Mouse (Mus musculus) inflammation-experienced regulatory T-cells, adult 6 months (primary cell): ENCODE measurements around the gene Tubgcp5. TPM values are rescaled to one million over a fixed set of nuclear protein-coding genes. Genes with fewer than 3 reads are reported as not detected.

Source experiments
- ATAC-seq: one replicate; pipeline ENCODE4 v1.8.0; 2017
- polyA plus RNA-seq, 3 experiments: library from polyadenylated mRNA; unstranded; fragments of 100-300 nt; shearing (Covaris generic); gene quantifications; one replicate each; pipeline ENCODE4 v1.2.1; 2017

Tubgcp5 gene
- polyA plus RNA-seq, 3 experiments from 2014 or later = 31.8 to 38.7 (median 33.4) TPM

DNA sequence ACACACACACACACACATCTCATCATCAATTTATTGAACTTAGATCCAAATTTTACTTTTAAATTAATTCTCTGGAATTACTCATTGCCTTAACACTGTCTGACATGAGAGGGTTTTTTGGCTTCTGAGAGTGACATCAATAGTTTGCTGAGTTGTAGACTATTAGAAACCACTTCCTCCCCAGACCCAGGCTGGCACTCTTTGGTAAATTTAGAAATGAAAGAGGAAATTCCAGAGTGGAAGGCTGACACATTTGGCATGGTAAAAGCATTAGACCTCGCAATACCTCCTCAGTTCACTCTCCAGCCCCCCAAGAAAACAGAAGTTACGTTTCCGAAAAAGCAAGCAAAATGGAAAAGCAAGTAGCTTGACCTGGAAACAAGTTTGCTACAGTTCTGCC lies 58.8 kb downstream of the Tubgcp5 start:
- ATAC-seq = peak; percentile 85

DNA sequence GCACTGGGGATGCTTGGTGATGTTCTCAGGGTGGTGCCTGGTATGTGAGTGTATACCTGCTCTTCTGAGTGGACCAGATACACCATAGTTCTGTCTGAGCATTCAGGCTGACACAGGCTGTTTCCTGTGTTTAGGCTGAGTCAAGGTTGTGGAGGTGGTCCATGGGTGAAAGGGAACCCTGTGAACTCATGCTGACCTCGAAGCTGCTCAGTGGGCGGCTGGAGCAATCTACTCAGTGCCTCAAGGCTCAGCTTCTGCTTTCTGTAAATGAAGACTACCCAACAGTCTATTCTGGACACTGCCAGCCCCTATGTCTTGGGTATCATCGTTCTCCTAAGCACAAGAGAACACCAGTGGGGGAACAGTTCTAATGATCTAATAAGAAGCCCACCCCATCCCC lies 61.6 kb downstream of the Tubgcp5 start:
- ATAC-seq = peak; percentile 30

DNA sequence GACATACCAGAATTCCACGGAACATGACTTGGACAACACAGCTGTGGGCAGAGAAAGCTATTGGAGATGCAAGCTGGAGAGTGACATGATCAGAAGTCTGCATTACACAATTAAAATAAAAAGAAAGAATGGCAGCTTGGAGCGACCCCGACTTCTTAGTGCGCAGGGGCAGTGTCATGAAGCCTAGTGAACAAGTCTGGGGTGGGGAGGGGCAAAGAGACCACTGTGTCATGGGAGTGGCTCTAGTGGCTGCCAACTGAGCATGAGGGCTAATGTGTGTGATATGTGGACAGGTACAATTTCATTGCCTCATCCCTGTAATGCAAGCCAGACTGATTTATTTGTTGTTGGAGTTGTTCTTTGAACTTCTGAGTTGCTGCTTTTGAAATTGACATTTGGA lies 62.8 kb downstream of the Tubgcp5 start:
- ATAC-seq = no peak

DNA sequence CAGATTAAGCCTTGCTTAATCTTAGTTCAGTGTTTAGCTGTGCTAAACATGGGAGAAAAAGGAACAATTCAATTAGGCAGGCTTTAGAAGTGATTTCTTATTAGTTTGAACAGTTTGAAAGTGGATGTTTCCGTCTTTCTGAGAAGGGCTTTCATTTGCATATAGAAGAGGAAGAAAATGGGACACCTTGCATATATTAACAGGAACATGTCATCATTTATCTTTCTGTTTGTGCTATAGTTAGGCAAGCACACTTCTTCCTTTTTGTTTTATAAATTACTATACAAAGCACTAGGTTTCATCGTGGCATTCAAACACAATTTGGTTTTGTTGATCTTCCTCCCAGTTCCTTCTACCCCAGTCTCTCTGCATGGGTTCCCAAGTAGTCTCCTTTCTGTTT lies 63.8 kb downstream of the Tubgcp5 start:
- no peak for ATAC-seq

DNA sequence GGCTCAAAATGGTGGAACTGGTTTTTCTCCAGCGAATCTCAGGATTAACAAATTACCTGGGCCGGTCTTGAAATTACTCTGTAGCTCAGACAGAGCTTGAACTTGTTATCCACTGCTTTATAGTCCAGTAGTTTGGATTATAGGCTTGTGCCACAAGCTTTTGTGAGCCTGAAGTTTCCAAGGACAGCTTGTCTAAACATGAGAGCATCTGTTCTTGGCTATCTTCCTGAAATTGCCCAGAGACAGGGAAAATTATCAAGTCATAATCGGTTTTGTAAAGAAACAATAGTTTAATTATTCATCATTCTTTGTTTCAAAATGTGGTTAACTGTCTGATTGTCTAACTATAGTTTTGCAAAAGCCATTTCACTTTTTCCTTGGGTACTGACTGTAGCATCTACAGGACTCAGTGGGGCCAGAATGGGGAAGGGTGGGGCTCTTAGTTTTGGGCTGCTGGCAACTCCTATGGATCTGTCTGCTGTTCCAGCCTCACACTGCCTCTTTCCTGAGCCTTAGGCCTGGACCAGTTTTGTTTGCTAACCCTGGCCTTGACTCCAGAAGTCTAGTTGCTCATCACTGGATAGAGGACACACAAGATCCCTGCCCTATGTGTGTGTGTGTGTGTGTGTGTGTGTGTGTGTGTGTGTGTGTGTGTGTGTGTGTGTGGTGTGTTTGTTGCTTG lies 65.0 kb downstream of the Tubgcp5 start:
- no peak for ATAC-seq

DNA sequence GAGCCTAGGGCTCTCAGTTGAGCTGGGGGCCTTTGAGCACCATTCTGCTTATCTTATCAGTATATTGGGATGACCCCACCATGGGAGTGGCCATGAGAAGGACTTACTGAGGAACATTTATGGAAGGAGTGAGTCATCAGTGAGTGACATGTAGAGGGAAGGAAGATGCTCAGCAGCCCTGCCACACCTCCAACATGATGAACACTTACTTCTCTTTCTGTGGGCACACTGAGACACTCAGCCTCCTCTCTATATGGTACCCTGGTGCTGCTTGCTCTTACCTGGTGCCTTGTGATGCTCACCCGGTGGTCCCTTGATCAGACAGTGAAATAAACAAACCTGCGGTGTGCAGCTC lies 65.5 kb downstream of the Tubgcp5 start:
- peak; percentile 34 for ATAC-seq

DNA sequence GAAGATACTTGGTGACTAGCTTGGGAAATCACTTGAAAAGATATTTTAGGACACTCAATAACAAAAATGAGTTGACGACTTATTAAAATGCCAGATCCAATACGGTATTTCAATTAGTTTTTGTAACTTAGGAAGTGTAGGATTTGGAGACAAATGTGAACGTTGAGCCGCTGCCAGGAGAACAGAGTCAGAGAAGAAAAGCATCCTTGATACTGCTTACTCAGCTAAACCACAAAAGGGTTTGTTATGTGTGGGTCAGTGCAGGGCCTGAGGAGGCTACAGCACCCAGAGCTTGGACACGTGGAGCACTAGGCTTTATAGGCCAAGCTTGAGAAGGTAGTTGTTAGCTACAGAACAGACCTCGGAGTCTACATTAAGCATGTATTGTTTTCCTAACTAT lies 66.0 kb downstream of the Tubgcp5 start:
- ATAC-seq = no peak

DNA sequence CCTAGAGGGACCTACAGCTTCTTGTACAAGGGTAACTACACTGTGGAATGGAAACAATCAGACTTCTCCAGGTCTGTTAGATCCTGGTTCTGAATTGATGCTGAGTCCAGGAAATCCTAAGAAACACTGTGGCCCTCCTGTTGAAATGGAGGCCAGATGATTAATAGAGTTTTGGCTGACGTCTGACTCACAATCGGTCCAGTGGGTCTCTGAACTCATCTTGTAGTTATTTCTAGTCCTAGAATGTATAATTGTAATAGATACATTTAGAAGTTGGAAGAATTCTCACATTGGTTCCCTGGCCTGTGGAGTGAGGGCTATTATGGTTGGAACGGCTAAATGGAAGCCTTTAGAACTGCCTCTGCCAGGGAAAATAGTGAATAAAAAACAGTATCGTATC lies 67.2 kb downstream of the Tubgcp5 start:
- no peak for ATAC-seq

DNA sequence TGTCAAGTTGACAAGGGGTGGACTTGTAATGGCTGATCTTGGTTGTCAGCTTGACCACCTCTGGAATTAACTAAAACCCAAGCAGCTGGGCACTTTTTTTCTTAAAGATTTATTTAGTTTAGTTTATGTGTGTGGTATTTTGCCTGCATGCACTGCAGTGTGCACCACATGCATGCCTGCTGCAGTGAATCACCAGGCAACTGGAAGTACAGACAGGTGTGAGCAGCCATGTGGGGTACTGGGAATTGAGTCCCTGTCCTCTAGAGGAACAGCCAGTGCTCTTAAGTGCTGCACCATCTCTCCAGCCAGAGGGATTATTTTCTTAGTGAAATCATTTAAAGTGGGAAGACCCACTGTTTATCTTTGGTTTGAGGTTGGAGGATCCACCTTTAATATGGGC lies 71.1 kb downstream of the Tubgcp5 start:
- no peak for ATAC-seq

DNA sequence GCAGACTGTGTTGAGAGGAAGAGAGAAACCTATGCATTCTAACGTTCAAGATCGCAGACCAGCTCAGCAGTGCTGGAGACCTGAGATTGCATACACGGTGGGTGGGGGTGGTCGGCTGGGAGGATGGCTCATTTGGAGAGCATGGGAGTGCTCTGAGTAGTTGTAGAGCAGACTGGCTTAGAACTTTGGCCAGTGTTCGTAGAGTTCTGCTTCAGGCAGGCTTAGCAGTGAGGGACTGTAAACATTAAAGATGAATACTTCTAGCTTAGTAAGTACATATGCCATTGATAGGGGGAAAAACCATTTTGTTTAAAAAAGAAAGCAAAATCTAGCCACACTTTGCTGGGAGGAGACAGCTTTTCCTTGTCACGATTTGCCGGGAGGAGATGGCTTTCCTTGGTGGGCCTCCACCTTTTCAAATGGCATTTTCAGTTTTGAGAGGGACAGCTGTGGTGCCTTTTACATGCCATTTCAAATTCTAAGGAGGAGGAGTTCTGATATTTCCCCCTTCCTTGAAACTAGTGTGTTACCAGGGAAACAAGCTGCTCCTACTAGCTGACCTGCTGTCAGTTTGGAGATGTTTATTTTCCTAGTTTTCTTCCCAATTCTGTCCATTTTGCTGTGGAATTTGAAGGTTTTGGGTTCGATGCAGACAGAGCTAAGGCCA lies 71.9 kb downstream of the Tubgcp5 start:
- ATAC-seq = no peak

DNA sequence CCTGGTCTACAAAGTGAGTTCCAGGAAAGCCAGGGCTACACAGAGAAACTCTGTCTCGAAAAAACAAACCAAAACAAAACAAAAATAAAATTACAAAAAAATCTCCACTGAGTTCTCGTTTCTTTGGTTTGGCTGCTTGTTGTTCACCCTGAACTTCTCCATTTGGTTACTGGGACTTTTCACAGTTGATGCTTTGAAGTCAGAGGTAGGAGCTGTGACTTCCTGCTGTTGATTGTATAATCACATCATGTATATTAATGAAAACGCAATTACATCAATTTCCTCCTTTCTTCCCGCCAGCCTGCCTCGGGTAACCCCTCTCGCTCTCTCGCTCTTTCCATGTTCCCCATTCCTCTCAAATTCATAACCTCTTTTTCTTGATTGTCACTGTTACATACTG lies 74.3 kb downstream of the Tubgcp5 start:
- peak; percentile 79 for ATAC-seq

DNA sequence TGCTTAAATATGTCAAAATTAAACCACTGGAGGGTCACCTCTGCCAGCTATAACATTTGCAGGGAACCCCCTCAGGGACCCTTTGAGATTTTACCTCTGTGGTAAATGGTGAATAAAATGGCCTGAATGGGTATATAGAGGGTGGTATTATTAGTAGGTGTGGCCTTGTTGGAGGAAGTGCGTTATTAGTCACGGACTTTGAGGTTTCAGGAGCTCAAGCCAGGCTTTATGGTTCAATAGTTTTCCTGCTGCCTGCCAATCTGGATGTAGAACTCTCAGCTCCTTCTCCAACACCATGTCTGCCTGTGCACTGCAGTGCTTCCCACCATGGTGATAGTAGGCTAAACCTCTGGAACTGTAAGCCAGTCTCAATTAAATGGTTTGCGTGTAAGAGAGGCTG lies 75.3 kb downstream of the Tubgcp5 start:
- ATAC-seq = no peak

DNA sequence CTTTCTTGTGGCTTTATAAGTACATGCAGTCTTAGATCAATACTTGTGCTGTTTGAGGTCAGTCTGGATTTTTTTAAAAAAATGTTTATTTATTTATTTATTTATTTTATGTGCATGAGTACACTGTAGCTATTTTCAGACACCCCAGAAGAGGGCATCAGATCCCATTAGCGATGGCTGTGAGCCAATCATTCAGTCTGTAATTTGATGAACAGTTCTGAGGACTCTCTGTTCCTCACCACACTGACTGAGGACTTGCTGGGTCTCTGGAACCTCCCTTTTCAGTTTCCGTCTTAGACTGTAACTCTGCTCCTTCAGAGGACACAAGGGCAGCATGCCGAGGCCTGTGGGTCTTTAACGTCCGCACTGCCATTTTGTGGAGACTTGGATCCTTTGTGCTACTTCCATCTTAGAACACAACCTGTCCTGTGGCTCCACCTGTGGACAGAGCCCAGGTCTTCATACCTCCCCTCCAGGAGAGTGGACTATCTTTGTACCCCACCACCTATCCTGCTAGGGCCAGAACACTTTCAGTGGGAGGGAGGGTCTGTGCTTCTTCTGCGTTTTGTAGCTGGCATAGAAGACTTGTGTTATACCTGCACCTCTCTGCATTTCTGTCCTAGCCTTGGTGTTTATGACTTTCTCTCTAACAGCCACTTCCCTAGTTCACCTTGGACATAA lies 76.5 kb downstream of the Tubgcp5 start:
- no peak for ATAC-seq

DNA sequence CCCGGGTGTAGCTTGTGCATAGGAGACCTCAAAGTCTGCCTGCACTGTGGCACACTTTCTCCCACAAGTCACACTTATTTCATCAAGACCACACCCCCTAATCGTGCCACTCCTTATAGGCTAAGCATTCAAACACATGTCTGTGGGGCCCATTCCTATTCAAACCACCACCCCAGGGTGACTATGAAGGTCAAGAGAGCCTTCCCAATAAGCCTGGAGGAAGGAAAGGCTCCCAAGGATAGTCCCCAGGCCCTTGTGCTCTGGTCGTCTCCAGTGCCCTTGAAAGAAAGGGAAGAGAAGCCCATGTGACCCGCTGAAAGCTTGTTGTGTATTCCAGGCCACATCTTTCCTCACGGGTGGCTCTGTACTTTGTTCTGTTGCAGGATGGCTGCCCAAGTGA lies 77.5 kb downstream of the Tubgcp5 start:
- ATAC-seq = no peak

DNA sequence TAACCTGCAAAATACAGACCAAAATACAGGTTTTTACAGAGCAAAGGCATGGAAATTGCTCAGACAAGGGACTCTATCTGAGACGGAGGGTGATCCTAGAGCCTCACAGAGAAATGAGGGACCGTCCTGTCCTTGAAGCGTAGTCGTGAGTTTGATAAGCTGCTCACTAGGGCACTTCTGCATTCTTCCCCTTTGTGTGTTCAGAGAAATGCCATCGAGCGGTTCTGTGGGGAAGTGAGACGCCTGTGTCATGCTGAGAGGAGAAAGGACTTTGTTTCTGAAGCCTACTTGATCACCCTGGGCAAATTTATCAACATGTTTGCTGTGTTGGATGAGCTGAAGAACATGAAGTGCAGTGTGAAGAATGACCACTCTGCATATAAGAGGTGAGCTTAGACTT lies 80.7 kb downstream of the Tubgcp5 start:
- ATAC-seq = no peak

DNA sequence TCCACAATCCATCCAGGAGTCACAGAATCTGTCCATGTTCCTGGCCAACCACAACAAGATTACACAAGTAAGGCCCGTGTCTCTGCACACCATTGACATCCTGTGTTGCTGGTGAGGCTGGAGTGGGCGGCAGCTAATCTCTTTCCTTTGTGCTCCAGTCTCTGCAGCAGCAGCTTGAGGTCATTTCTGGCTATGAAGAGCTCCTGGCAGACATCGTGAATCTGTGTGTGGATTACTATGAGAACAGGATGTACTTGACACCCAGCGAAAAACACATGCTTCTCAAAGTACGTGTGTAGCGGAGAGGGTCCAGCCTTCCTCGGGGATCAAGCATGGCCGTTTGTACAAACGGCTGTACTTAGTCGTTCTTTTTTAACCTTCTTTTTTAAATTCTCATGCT lies 83.8 kb downstream of the Tubgcp5 start:
- ATAC-seq = no peak

DNA sequence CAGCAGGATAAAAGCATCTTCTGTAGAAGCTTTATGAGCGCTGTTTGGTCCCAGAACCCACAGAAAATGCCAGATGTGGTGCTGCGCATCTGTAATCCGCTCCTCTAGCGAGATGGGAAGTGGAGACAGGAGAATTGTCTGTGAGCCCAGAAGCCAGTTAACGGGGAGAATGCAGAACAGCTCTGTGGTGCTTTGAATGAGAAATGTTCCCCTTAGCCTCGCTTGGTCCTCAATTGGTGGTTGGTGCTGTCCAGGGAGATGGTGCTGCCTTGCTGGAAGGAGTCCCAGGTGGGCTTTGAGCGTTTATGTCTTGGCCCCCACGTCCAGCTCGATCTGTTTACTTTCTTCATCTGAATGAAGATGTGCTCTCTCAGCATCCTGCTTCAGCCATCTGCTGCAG lies 86.9 kb downstream of the Tubgcp5 start:
- no peak for ATAC-seq

Other genes with a start within 250 kb of the Tubgcp5 start
- gene Siglech, start 26.0 kb upstream of the Tubgcp5 start, polyA plus RNA-seq = under 1 TPM in 2 of 3 experiments, not detected in 1; 0.32 to 0.83 TPM
- gene Cyfip1, start 47.6 kb downstream of the Tubgcp5 start, polyA plus RNA-seq = 100 to 1,000 TPM in 1 of 3 experiments, 10 to 100 TPM in 2; 86.4 to 118 (median 99.8) TPM
- 10 to 100 TPM; 14.3 to 29.1 (median 17.8) TPM for gene Nipa2, start 168.3 kb downstream of the Tubgcp5 start, polyA plus RNA-seq
- under 1 TPM in 2 of 3 experiments, not detected in 1; 0.22 to 0.36 TPM for gene Nipa1, start 225.8 kb downstream of the Tubgcp5 start, polyA plus RNA-seq